Comparison of ENCODE assay signal across 8 mouse cellular contexts in the genomic region with DNA sequence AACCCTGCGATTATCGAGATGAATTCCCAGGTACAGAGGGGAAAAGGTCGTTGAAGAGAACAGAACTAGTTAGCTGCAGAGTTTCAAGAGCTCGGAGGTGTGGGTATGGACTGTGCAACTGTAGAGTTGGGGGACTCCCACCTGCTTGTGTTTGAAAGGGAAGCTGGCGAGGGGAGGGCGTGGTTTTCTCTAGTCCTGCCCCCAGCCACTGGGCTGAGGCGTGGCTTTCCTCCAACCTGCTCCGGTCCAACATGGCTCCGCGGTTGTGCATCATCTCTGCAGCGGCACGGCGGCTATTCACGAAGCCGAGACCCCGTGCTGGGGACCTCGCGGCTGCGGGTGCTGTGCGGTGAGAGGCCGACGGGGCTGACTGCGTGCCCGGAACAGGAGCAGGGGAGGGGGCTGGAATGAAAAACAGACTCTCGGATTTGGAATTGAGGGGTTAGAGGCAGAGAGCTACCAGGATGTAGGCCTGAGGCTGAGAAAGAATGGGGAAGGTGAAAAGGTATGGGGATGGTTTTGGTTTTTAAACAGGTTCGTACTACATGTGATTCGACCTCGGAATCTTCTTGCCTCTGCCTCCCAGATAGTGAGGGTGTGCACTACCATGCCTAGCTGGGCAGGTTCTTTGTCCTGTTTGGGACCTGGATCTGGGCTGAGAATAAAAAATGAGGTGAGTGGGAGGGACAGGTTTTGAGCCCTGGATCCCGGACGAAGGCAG. TPM values are rescaled to one million over a fixed set of nuclear protein-coding genes. Genes with fewer than 3 reads are reported as not detected.
DNase-seq lines count a peak whose midpoint lies in the region; ATAC-seq and TF ChIP-seq lines count a peak whose summit lies in the region.

A gene (plus strand): TSS at position 197 of the 721 bp plus-strand sequence.

- 2% methylated on average over 30 of the region's 30 CpGs for WGBS in heart, embryonic 11.5 days (ENCODE audit: insufficient replicate concordance)
- 1% methylated on average over 29 of the region's 30 CpGs for WGBS in kidney, embryonic 16.5 days
- WGBS in liver, adult 2 months = 1% methylated on average over 30 of the region's 30 CpGs

- no peak for TF ChIP-seq CTCF in embryonic fibroblast, embryonic 13.5 days (IDR thresholded peaks at IDR 0.05; ENCODE audit: borderline replicate concordance, insufficient read depth, low read length)
- TF ChIP-seq CTCF in liver, adult 2 months (IDR thresholded peaks at IDR 0.05; ENCODE audit: low read depth, low read length) = no peak

- peak within 1 kb of the TSS; percentile 61 for H3K9ac ChIP-seq in heart, embryonic 11.5 days (ENCODE audit: low read depth, low read length)
- H3K9ac ChIP-seq in kidney, embryonic 16.5 days (replicated peaks; ENCODE audit: low read length) = peak within 1 kb of the TSS; percentile 75
- H3K9ac ChIP-seq in liver, adult 2 months (ENCODE audit: low read depth, low read length) = peak within 1 kb of the TSS; percentile 74

- peak within 1 kb of the TSS; percentile 84 for H3K4me3 ChIP-seq in embryonic fibroblast, embryonic 13.5 days (ENCODE audit: insufficient read depth, low read length)
- peak within 1 kb of the TSS; percentile 51 for H3K4me3 ChIP-seq in heart, embryonic 11.5 days (ENCODE audit: low read depth, low read length)
- peak within 1 kb of the TSS; percentile 88 for H3K4me3 ChIP-seq in kidney, embryonic 16.5 days (ENCODE audit: low read length)
- peak within 1 kb of the TSS; percentile 84 for H3K4me3 ChIP-seq in liver, adult 2 months (ENCODE audit: insufficient read depth, low read depth, low read length)

- no peaks in the 10 kb centered on the region for H3K27me3 ChIP-seq in heart, embryonic 11.5 days (ENCODE audit: control insufficient read depth, insufficient read depth, low read length)
- no peaks in the 10 kb centered on the region for H3K27me3 ChIP-seq in kidney, embryonic 16.5 days (ENCODE audit: insufficient read depth, low read length)
- H3K27me3 ChIP-seq in liver, adult 2 months (ENCODE audit: control insufficient read depth, insufficient read depth, low read length) = no peaks in the 10 kb centered on the region

- peak; percentile 81 for ATAC-seq in heart, embryonic 11.5 days (replicated peaks; ENCODE audit: insufficient number of reproducible peaks, low FRiP score, low TSS enrichment)
- peak; percentile 97 for ATAC-seq in kidney, embryonic 16.5 days (ENCODE audit: low FRiP score, low TSS enrichment)
- ATAC-seq in monocyte, adult 5-6 weeks (replicated peaks; ENCODE audit: insufficient number of reproducible peaks, low FRiP score, low TSS enrichment, poor library complexity, severe bottlenecking) = peak; percentile 92

- no peaks in the 10 kb centered on the region for H3K4me1 ChIP-seq in embryonic fibroblast, embryonic 13.5 days (ENCODE audit: control insufficient read depth, insufficient read depth, low read length)
- peaks cover 3% of the 10 kb centered on the region; the same call in 1 of the 2 replicates for H3K4me1 ChIP-seq in heart, embryonic 11.5 days (ENCODE audit: control insufficient read depth, insufficient read depth, low read length)
- peaks cover 16% of the 10 kb centered on the region for H3K4me1 ChIP-seq in kidney, embryonic 16.5 days (ENCODE audit: insufficient read depth, low read length)
- peaks cover 4% of the 10 kb centered on the region; the same call in 1 of the 2 replicates for H3K4me1 ChIP-seq in liver, adult 2 months (ENCODE audit: control insufficient read depth, insufficient read depth, low read length)

- peak; percentile 68 for TF ChIP-seq POLR2A in embryonic fibroblast, embryonic 13.5 days (IDR thresholded peaks at IDR 0.05; ENCODE audit: low read depth, low read length)
- peak; percentile 75; the same call in 1 of the 2 replicates for TF ChIP-seq POLR2A in liver, adult 2 months (IDR thresholded peaks at IDR 0.05; ENCODE audit: extremely low read depth, insufficient read depth, low read length)

- peak; percentile 88 for DNase-seq in CD4-positive helper T cell, adult 2 months (ENCODE audit: low read depth, low spot score)
- peak; percentile 93 for DNase-seq in brain, adult 2 months (ENCODE audit: low read depth, low spot score)
- DNase-seq in liver, adult 2 months (ENCODE audit: extremely low read depth, low read depth, low spot score) = peak; percentile 69
- DNase-seq in spleen, postnatal 4 days (ENCODE audit: low spot score in 2 of 2) = peak; percentile 81 to 88

- H3K79me2 ChIP-seq in liver, adult 2 months (ENCODE audit: control insufficient read depth, insufficient read depth, low read length) = peaks cover 14% of the 10 kb centered on the region; the same call in 1 of the 2 replicates

- H3K36me3 ChIP-seq in heart, embryonic 11.5 days (ENCODE audit: control insufficient read depth, insufficient read depth, low read length) = peaks cover 2% of the 10 kb centered on the region
- H3K36me3 ChIP-seq in kidney, embryonic 16.5 days (ENCODE audit: insufficient read depth, low read length) = peaks cover 8% of the 10 kb centered on the region
- H3K36me3 ChIP-seq in liver, adult 2 months (ENCODE audit: control insufficient read depth, insufficient read depth, low read length) = no peaks in the 10 kb centered on the region

- H3K27ac ChIP-seq in embryonic fibroblast, embryonic 13.5 days (ENCODE audit: insufficient read depth, low read length) = no peak within 1 kb of the TSS
- no peak within 1 kb of the TSS for H3K27ac ChIP-seq in heart, embryonic 11.5 days (ENCODE audit: low read depth, low read length)
- peak within 1 kb of the TSS; percentile 77 for H3K27ac ChIP-seq in kidney, embryonic 16.5 days (ENCODE audit: low read length)
- peak within 1 kb of the TSS; percentile 92 for H3K27ac ChIP-seq in liver, adult 2 months (replicated peaks; ENCODE audit: insufficient read depth, low read depth, low read length)

- H3K4me2 ChIP-seq in heart, embryonic 11.5 days = peak within 1 kb of the TSS; percentile 74
- peak within 1 kb of the TSS; percentile 77 for H3K4me2 ChIP-seq in kidney, embryonic 16.5 days (replicated peaks; ENCODE audit: low read depth, low read length)

- H3K9me3 ChIP-seq in heart, embryonic 11.5 days (replicated peaks; ENCODE audit: control insufficient read depth, low read length) = no peaks in the 10 kb centered on the region
- no peaks in the 10 kb centered on the region for H3K9me3 ChIP-seq in kidney, embryonic 16.5 days (ENCODE audit: low read length)

RNA-seq across cellular contexts. Expression of the gene that starts here (rescaled TPM):
- 16.4 and 20.8 TPM in 2 replicates for polyA plus RNA-seq in embryonic fibroblast, embryonic 13.5 days (2011; ENCODE audit: insufficient read length, low read depth, missing spikeins)
- polyA plus RNA-seq in heart, embryonic 11.5 days (2014; fragmentation: Nextera tagmentation; extraction: Ambion mirVana) = 34.7 and 36.5 TPM in 2 replicates
- polyA plus RNA-seq in kidney, embryonic 16.5 days (2015; fragmentation: Nextera tagmentation; extraction: Ambion mirVana) = 92.2 and 92.6 TPM in 2 replicates
- total RNA-seq in liver, adult 2 months (2014; rRNA removed) = 217 and 226 TPM in 2 replicates
- 294 and 337 TPM in 2 replicates for polyA plus RNA-seq in liver, adult 2 months (2012; rRNA removed)
- total RNA-seq in monocyte, adult 5-6 weeks (2017) = 3.4 to 12.7 TPM (median 4.8 TPM) in 3 replicates

Comparison
In these comparisons a context has a peak if more than half of its experiments do, and no peak if none do; other contexts are left out.
1. RNA of the gene that starts here (total RNA-seq): 217 to 226 TPM in liver, adult 2 months; 3.4 to 12.7 TPM in monocyte, adult 5-6 weeks; every median in the first group is over 10 times any median in the second.
2. H3K27ac ChIP-seq: peak in kidney, embryonic 16.5 days (single experiment) and liver, adult 2 months (single experiment); none in embryonic fibroblast, embryonic 13.5 days (single experiment) and heart, embryonic 11.5 days (single experiment).
3. Peak in every context shown above with its lines, with median percentiles within 50 percentile points of each other: DNase-seq, H3K4me3 ChIP-seq, ATAC-seq and H3K9ac ChIP-seq.